Mouse (Mus musculus) CH12.LX (cell line): ENCODE data around the gene Cox14. TPM values are rescaled to one million over a fixed set of nuclear protein-coding genes. Genes with fewer than 3 reads are reported as not detected.
"Not testable (repeated sequence)": the region's sequence is repeated elsewhere in the genome, so short reads cannot be mapped to it uniquely, and the experiment has no call there.

ENCODE experiments used
- DNase-seq: peaks from one replicate; pipeline ENCODE4 v3.0.0-alpha.2; 2013; ENCODE audit errors: extremely low read depth
- H3K27ac ChIP-seq: 2 replicates; pipeline ENCODE4 v1.5.1; 2012; ENCODE audit warnings: low read depth, mild to moderate bottlenecking, control low read depth, moderate library complexity; ENCODE audit not compliant: insufficient read depth
- H3K27me3 ChIP-seq: replicated peaks from 2 replicates; pipeline ENCODE3; 2012; ENCODE audit warnings: inconsistent platforms
- H3K36me3 ChIP-seq, 2 experiments: replicated peaks in 1 of 2; 2 replicates each; pipeline versions ENCODE3 to v1.6.1; 2012; ENCODE audit warnings: inconsistent platforms in 1 of 2, low read length in 1 of 2, mild to moderate bottlenecking in 1 of 2, mixed read lengths in 1 of 2, moderate library complexity in 1 of 2; ENCODE audit not compliant: control insufficient read depth in 1 of 2, insufficient read depth in 1 of 2
- H3K4me1 ChIP-seq, 2 experiments: 2 replicates each; pipeline ENCODE4 v1.6.1; 2012; ENCODE audit warnings: inconsistent platforms in 1 of 2, moderate library complexity in 1 of 2; ENCODE audit not compliant: insufficient read depth in 2 of 2, control insufficient read depth in 1 of 2
- H3K4me2 ChIP-seq: 2 replicates; pipeline ENCODE4 v1.6.1; 2012; ENCODE audit warnings: low read depth, mild to moderate bottlenecking, control low read depth; ENCODE audit not compliant: poor library complexity, insufficient read depth, severe bottlenecking
- H3K4me3 ChIP-seq, 3 experiments: fragments of 150-350 bp in 1 of 3; sonication (generic) in 1 of 3; replicated peaks in 1 of 3; 2 replicates each; pipeline versions ENCODE3 to v1.5.1; 2011 to 2012; ENCODE audit warnings: low read depth in 2 of 3, low read length in 2 of 3, mild to moderate bottlenecking in 2 of 3, moderate library complexity in 2 of 3, control low read depth in 1 of 3, improper control_type of control experiment in 1 of 3, inconsistent platforms in 1 of 3, mixed read lengths in 1 of 3; ENCODE audit not compliant: poor library complexity in 1 of 3
- H3K79me2 ChIP-seq: replicated peaks from 2 replicates; pipeline ENCODE4 v1.6.1; 2012; ENCODE audit warnings: mild to moderate bottlenecking, moderate library complexity; ENCODE audit not compliant: control insufficient read depth, poor library complexity, insufficient read depth, severe bottlenecking; ENCODE audit errors: extremely low read depth
- H3K9ac ChIP-seq: 2 replicates; pipeline ENCODE4 v1.6.1; 2012; ENCODE audit warnings: low read depth, mild to moderate bottlenecking, control low read depth, moderate library complexity; ENCODE audit not compliant: insufficient read depth
- H3K9me3 ChIP-seq: replicated peaks from 2 replicates; pipeline ENCODE3; 2012; ENCODE audit warnings: low read length, inconsistent platforms, mixed read lengths
- CTCF ChIP-seq, 2 experiments: IDR thresholded peaks in 1 of 2; conservative IDR thresholded peaks in 1 of 2; 2 replicates each; pipeline ENCODE4 v1.5.1; 2011 to 2012; ENCODE audit warnings: low read depth in 2 of 2, low read length in 2 of 2, improper control_type of control experiment in 1 of 2, inconsistent platforms in 1 of 2, mild to moderate bottlenecking in 1 of 2, moderate library complexity in 1 of 2
- E2F4 ChIP-seq: IDR thresholded peaks from 2 replicates; pipeline ENCODE4 v1.6.1; 2011; ENCODE audit warnings: low read depth, low read length, improper control_type of control experiment; ENCODE audit not compliant: insufficient replicate concordance
- ELF1 ChIP-seq: IDR thresholded peaks from 2 replicates; pipeline ENCODE4 v1.6.1; 2014; ENCODE audit warnings: low read depth, mild to moderate bottlenecking, inconsistent platforms, low read length, improper control_type of control experiment
- GABPA ChIP-seq: IDR thresholded peaks from 2 replicates; pipeline ENCODE4 v1.6.1; 2012; ENCODE audit warnings: low read depth, low read length, improper control_type of control experiment, inconsistent platforms; ENCODE audit not compliant: insufficient replicate concordance
- HCFC1 ChIP-seq: IDR thresholded peaks from 2 replicates; pipeline ENCODE4 v1.6.1; 2012; ENCODE audit warnings: low read depth, mild to moderate bottlenecking, inconsistent platforms, low read length, improper control_type of control experiment
- IRF4 ChIP-seq: IDR thresholded peaks from 2 replicates; pipeline ENCODE4 v1.6.1; 2014; ENCODE audit warnings: low read depth, mild to moderate bottlenecking, inconsistent platforms, low read length, improper control_type of control experiment
- KAT2A ChIP-seq: IDR thresholded peaks from 2 replicates; pipeline ENCODE4 v1.6.1; 2012; ENCODE audit warnings: low read length, improper control_type of control experiment, inconsistent platforms; ENCODE audit not compliant: insufficient replicate concordance
- MXI1 ChIP-seq: IDR thresholded peaks from 2 replicates; pipeline ENCODE4 v1.6.1; 2011; ENCODE audit warnings: mild to moderate bottlenecking, low read depth, low read length, improper control_type of control experiment
- NELFE ChIP-seq: IDR thresholded peaks from 2 replicates; pipeline ENCODE4 v1.6.1; 2011; ENCODE audit warnings: low read depth, low read length, improper control_type of control experiment
- NRF1 ChIP-seq: IDR thresholded peaks from 2 replicates; pipeline ENCODE4 v1.6.1; 2014; ENCODE audit warnings: low read depth, mild to moderate bottlenecking, inconsistent platforms, low read length, improper control_type of control experiment, moderate library complexity
- POLR2A ChIP-seq: IDR thresholded peaks from 2 replicates; pipeline ENCODE4 v1.6.1; 2011; ENCODE audit warnings: low read depth, mild to moderate bottlenecking, improper control_type of control experiment, low read length
- POLR2AphosphoS2 ChIP-seq: IDR thresholded peaks from 2 replicates; pipeline ENCODE4 v1.6.1; 2011; ENCODE audit warnings: low read depth, low read length, improper control_type of control experiment
- RAD21 ChIP-seq: IDR thresholded peaks from 2 replicates; pipeline ENCODE4 v1.6.1; 2011; ENCODE audit warnings: low read depth, mild to moderate bottlenecking, low read length, improper control_type of control experiment, moderate library complexity
- RCOR1 ChIP-seq: conservative IDR thresholded peaks from 2 replicates; pipeline ENCODE4 v1.6.1; 2012; ENCODE audit warnings: low read depth, mild to moderate bottlenecking, inconsistent platforms, low read length, improper control_type of control experiment
- SMC3 ChIP-seq: IDR thresholded peaks from 2 replicates; pipeline ENCODE4 v1.6.1; 2011; ENCODE audit warnings: low read depth, low read length, improper control_type of control experiment
- TBP ChIP-seq: conservative IDR thresholded peaks from 2 replicates; pipeline ENCODE4 v1.6.1; 2011; ENCODE audit warnings: low read depth, low read length, improper control_type of control experiment
- TCF12 ChIP-seq: IDR thresholded peaks from 2 replicates; pipeline ENCODE4 v1.6.1; 2014; ENCODE audit warnings: low read depth, mild to moderate bottlenecking, inconsistent platforms, low read length, improper control_type of control experiment
- USF1 ChIP-seq: IDR thresholded peaks from 2 replicates; pipeline ENCODE4 v1.6.1; 2014; ENCODE audit warnings: low read depth, mild to moderate bottlenecking, inconsistent platforms, low read length, improper control_type of control experiment
- ZKSCAN1 ChIP-seq: IDR thresholded peaks from 2 replicates; pipeline ENCODE4 v1.6.1; 2012; ENCODE audit warnings: low read depth, inconsistent platforms, low read length, improper control_type of control experiment, borderline replicate concordance
- dilution Hi-C: fragments of 300-500 bp; cut with MboI; formaldehyde crosslinking; loops from 2 replicates; pipeline ENCODE4 v1.14.3; 2020; ENCODE audit warnings: low sequenced_read_pairs; ENCODE audit not compliant: extremely low pct_unique_long_range_greater_than_20kb, extremely low pct_ligation_motif_present
- in situ Hi-C: fragments of 300-500 bp; cut with MboI; formaldehyde crosslinking; loops from 3 replicates; pipeline ENCODE4 v1.14.3; 2019; ENCODE audit warnings: low sequenced_read_pairs, low pct_ligation_motif_present, low pct_unique_long_range_greater_than_20kb, mixed read lengths
- polyA plus RNA-seq: library from polyadenylated mRNA; unstranded; fragments of >175 nt; gene quantifications from 2 replicates; pipeline ENCODE4 v1.2.1, GENCODE M21; 2012; ENCODE audit warnings: low read depth; ENCODE audit not compliant: insufficient read length
- total RNA-seq, 2 experiments: library from RNA; depleted of rRNA; stranded (reverse); fragments of 300-350 nt in 1 of 2; fragments of >200 nt in 1 of 2; gene quantifications; 2 replicates each; pipeline ENCODE4 v1.2.3; 2012 to 2014

Cox14 gene
- total and polyA plus RNA-seq, 3 experiments = 98.8 to 140 (median 119) TPM

GRCm38 (mm10) chr15:99700219-99701106, 25.0 kb upstream of the Cox14 start:
- H3K36me3 ChIP-seq = peaks cover 10 to 24% of the 10 kb centered on the region in 2 experiments
- peaks cover 17 to 27% of the 10 kb centered on the region in 2 experiments for H3K4me1 ChIP-seq
- H3K4me2 ChIP-seq = no peak overlapping the region
- H3K9ac ChIP-seq = 0 out of 2 replicates have a peak overlapping the region, but pooled peaks have one; percentile 65
- H3K9me3 ChIP-seq = no peaks in the 10 kb centered on the region
- no peak for DNase-seq
- TF ChIP-seq KAT2A (no peak), POLR2AphosphoS2 (0 out of 2 replicates have a peak, but pooled peaks have one; percentile 12)
- no peak overlapping the region for H3K4me3 ChIP-seq
- dilution Hi-C loops = no loop called here
- H3K79me2 ChIP-seq = no peaks in the 10 kb centered on the region; the same call in 1 of the 2 replicates
- H3K27ac ChIP-seq = no peak overlapping the region
- in situ Hi-C loops = no loop called here
- H3K27me3 ChIP-seq = peaks cover 23% of the 10 kb centered on the region

GRCm38 (mm10) chr15:99701640-99701998, 23.8 kb upstream of the Cox14 start:
- dilution Hi-C loops, H3K27ac ChIP-seq, DNase-seq, H3K79me2 ChIP-seq, in situ Hi-C loops, H3K9me3 ChIP-seq: not testable (repeated sequence)
- H3K4me1 ChIP-seq = peaks cover 15 to 27% of the 10 kb centered on the region in 2 experiments
- H3K4me2 ChIP-seq = peak overlapping the region; percentile 39; the same call in 1 of the 2 replicates
- H3K9ac ChIP-seq = peak overlapping the region; percentile 65
- TF ChIP-seq TBP (peak; percentile 95), ELF1 (0 out of 2 replicates have a peak, but pooled peaks have one; percentile 27)
- H3K36me3 ChIP-seq = peaks cover 14 to 32% of the 10 kb centered on the region in 2 experiments
- H3K27me3 ChIP-seq = peaks cover 14% of the 10 kb centered on the region
- H3K4me3 ChIP-seq = peak overlapping the region; percentile 59 to 64 (median 63)

GRCm38 (mm10) chr15:99701999-99702900, 23.2 kb upstream of the Cox14 start, which contains the start of gene Smarcd1:
Smarcd1 (plus strand) TSS chr15:99702129.
- dilution Hi-C loops = no loop called here
- Histone ChIP-seq H3K27ac (no peak within 1 kb of the TSS; the same call in 1 of the 2 replicates), H3K9me3 (no peaks in the 10 kb centered on the region)
- peak; percentile 36; the same call in 1 of the 2 replicates for TF ChIP-seq IRF4
- peak; percentile 82 for TF ChIP-seq GABPA
- no peak for TF ChIP-seq RAD21
- TF ChIP-seq NRF1 = 0 out of 2 replicates have a peak, but pooled peaks have one; percentile 15
- no peak for TF ChIP-seq ZKSCAN1
- no peak for TF ChIP-seq USF1
- no peak for TF ChIP-seq POLR2AphosphoS2
- TF ChIP-seq ELF1 = peak; percentile 63; the same call in 1 of the 2 replicates
- TF ChIP-seq POLR2A = peak; percentile 78
- peak; percentile 75 to 88; a peak in 3 of 4 replicates for TF ChIP-seq CTCF (conservative IDR thresholded peaks at IDR 0.05 in 1 of 2, IDR thresholded peaks at IDR 0.05 in 1 of 2; ENCODE audit: low read depth in 2 of 2, low read length in 2 of 2)
- no peak for TF ChIP-seq MXI1
- TF ChIP-seq RCOR1 = no peak
- peak; percentile 85 for TF ChIP-seq HCFC1
- peak; percentile 64; the same call in 1 of the 2 replicates for TF ChIP-seq NELFE
- peak; percentile 46; the same call in 1 of the 2 replicates for TF ChIP-seq KAT2A
- TF ChIP-seq SMC3 = no peak
- TF ChIP-seq TCF12 = peak; percentile 82; the same call in 1 of the 2 replicates
- no peak for TF ChIP-seq E2F4

More at GRCm38 (mm10) chr15:99701999-99702900, 23.2 kb upstream of the Cox14 start, which contains the start of gene Smarcd1:
- DNase-seq = peak; percentile 97
- Histone ChIP-seq H3K4me1 (peaks cover 15 to 27% of the 10 kb centered on the region in 2 experiments), H3K27me3 (peaks cover 7% of the 10 kb centered on the region), H3K4me2 (peak within 1 kb of the TSS; percentile 80), H3K9ac (peak within 1 kb of the TSS; percentile 65), H3K4me3 (peak within 1 kb of the TSS; percentile 59 to 64 (median 63)), H3K36me3 (peaks cover 19 to 36% of the 10 kb centered on the region in 2 experiments), H3K79me2 (no peaks in the 10 kb centered on the region; the same call in 1 of the 2 replicates)
- in situ Hi-C loops = no loop called here
